Mouse (Mus musculus) spleen, postnatal 36 days (tissue): ENCODE results near the gene Mtx2.

Experiments used
- DNase-seq, 2 experiments: peaks; one replicate each; pipeline ENCODE4 v3.0.0; 2022; ENCODE audit warnings: low spot score in 2 of 2, mixed read lengths in 1 of 2

Mtx2 gene

GRCm38 (mm10) chr2:74825730-74826430 lies at the start of gene Mtx2:
Mtx2 (plus strand) TSS chr2:74825803.
- DNase-seq: peak; percentile 69 to 71

DNA sequence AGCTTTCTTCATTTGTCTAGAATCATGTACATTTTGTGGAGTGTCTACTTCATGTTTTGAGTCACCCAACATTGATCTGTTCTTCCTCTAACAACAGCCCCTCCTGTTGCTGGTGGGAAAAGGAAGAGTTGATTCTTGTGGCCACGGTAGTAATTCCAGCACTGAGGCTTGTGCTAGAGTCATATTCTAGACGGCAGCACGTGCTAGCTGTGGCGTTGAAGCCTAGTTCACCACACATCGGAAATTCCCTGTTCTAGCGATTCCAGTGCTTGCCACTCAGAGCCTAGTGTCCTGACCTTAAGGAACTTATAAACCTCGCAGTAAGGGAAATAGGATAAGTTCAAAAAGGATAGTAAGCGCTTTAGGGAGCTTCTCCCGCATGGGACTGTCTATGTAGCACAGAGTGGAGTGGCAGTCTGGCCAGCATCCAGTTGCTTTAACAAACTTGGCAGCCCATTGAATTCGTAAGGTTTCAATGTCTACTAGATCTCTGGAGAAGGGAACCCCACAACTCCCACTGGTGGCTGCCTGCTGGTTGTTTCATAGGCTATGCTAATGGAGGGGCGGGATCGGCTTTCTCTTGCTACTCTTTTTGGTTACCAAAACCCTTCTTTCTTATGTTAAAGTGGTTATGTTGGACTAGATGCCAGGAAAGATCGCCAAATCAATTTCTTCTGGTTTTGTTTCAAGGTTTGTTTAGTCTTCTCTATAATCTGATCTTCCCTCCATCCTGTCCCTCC lies 47.9 kb upstream of the Mtx2 start:
- DNase-seq: no peak

- no peak for DNase-seq
Observed at GRCm38 (mm10) chr2:74781386-74781785, 44.2 kb upstream of the Mtx2 start.

GRCm38 (mm10) chr2:74795531-74795930 lies 30.1 kb upstream of the Mtx2 start:
- no peak for DNase-seq

- DNase-seq: no peak
Observed at GRCm38 (mm10) chr2:74808431-74808830, 17.2 kb upstream of the Mtx2 start.

- no peak for DNase-seq
Observed at GRCm38 (mm10) chr2:74822654-74823053, 2.9 kb upstream of the Mtx2 start.

- no peak for DNase-seq
Observed at GRCm38 (mm10) chr2:74825371-74825729, 253 bp upstream of the Mtx2 start.

DNA sequence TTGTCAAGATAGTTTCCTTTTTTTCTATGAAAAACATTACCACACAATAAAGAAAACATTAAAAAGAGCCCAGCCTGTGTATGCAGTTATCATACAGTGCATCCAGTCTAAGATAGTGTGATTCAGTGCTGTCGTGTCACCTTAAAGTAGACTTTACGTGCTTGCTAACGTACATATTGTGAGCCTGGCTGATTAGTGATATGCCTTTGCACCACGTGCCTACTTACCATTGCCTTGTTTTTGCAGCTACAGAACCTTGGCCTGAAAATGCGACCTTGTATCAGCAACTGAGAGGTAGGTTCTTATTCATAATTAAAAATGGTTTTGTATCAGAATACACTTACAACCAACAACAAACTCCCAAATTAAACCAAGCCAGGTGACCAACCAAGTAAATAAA lies 21.4 kb downstream of the Mtx2 start:
- no peak for DNase-seq

DNA sequence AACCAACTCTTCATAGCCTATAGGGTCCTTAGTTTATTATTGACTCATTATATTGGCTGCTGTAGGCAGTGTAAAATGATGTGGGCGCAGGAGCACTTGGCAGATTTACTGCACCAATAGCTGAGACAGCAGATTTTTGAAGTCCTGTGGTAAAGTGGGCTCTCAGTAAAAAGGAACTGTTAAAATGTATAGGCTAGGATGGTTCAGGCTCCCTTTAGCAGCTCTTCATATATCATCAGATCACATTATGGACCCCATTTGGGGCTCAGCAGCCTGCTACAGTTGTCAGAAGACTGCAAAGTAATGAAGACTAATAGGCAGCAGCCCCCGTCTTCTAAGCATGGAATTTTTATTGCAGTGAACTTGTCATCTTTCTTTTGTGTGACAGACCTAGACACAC lies 21.9 kb downstream of the Mtx2 start:
- no peak for DNase-seq

DNA sequence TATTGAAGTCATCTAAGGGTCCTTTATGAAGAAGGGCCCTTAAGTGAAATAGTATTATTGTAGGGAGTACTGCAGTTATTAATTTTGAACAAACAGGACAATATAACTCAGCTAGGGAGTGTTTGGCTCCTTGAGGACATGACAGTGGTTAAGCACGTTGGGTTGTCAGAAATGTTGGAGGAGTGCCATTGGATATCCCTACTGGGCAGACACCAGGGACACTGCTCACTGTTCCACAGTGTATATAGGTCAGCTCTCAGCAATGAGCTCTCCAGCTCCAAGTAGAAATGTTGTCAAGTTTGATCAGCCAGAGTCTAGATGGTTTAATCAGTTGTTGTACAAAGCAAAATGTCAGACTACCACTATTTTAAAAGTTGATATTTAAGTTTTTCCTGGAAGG lies 24.4 kb downstream of the Mtx2 start:
- no peak for DNase-seq

DNA sequence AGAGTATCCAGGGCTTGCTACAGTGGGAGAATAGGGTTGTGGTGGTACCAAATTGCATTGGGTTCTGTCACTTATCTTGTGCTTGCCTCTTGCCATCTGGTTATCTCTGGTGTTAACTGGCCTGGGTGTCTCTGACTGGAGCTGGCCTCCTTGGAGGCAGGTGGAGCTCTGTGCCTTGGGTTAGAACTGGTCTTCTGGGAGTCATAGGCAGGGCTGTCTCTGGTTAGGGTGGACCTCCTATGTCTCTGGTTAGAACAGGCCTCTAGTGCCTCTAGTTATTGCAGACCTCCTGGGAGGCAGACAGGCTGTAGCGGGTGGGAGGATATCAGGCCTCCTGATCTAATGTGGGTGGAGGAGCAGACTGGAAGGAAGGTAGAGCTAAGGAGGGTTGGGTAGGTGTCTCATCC lies 36.5 kb downstream of the Mtx2 start:
- DNase-seq: no peak

DNA sequence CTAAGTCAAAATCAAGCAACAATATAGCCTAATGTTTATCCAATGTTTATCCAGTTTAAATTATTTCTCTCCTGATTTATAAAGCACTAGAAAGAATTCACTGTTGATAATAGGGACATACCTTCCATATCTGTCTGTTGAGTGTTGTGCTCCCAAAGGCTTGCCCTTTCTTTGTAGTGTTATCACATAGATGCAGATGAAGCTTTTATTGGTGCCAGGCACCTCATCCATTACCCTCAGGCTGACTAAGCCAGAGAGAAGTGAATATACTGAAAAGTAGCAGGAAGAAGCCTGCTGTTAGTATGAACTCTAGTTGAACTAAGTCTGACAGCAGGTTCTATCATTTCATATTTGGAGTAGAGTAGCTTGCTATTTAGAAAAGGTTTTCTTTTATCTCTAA lies 39.8 kb downstream of the Mtx2 start:
- no peak for DNase-seq

GRCm38 (mm10) chr2:74874043-74874442 lies 48.4 kb downstream of the Mtx2 start:
- no peak for DNase-seq

DNA sequence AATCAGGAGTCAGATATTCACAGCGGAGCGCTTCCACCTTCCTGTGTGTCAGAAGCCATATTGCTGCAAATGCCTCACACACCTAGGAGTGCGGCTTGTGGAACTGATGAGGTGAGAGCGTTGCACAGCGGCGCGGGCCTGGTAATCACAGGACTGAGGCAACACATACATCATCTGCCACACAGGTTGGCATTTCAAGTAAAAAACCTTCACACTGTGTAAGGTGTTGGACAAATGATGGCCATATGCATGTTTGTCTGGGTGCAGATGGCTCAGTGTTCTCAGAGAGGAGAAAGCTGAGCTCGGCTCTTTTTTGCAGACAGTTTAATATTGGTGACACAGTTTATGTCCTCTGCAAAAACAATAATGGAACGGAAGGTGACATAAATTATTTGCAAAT lies 58.8 kb downstream of the Mtx2 start:
- DNase-seq: no peak

- no peak for DNase-seq
Observed at GRCm38 (mm10) chr2:74891868-74892267, 66.3 kb downstream of the Mtx2 start.

GRCm38 (mm10) chr2:74892881-74893615 lies 67.4 kb downstream of the Mtx2 start:
- no peak for DNase-seq

DNA sequence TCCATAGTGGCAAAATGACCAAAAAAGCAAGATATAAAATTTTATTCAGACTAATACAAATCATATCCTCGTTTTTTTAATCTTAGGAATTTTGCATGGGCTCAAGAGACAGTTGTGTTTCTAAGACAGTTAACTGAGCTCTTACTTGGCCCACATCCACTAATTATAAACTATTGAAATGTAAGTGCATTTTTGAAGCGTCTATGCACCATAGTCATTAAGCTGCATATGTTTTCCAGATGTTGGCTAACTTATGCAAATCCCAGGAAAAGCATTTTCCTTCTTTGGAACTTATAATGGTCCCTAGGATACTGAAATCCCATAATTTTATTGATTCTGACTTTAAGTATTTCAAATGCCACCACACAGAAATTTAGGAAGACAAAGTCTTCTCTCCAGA lies 68.5 kb downstream of the Mtx2 start:
- DNase-seq: no peak

- no peak for DNase-seq
Observed at GRCm38 (mm10) chr2:74899973-74900372, 74.4 kb downstream of the Mtx2 start.

DNA sequence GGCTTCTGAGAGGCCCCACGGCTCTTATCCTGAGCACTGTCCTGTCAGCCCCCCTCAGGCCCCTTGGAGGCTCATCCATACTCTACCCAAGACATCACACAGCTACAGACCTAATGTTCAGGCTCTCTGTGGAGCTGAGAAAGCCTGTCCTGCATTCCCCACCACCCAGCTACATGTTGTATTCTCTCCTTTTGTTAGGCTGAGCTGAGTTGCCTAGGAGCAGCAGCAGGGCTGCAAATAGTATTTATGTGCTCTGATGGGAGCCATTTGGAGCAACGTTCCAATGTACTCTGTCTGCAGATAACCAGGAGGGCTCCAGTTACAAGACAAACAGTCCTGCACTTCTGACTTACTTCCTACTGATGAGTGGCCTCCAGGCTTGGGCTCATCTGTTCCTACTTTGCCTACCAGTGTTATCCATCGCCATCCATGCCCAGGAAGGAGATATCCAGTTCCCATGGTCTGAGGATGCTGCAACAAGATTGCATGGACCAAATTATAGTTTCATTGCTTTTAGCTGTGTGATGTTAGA lies 76.2 kb downstream of the Mtx2 start:
- DNase-seq: no peak

- DNase-seq: peak; percentile 5 to 8
Observed at GRCm38 (mm10) chr2:74907368-74908291, 82.0 kb downstream of the Mtx2 start.

GRCm38 (mm10) chr2:74912031-74912430 lies 86.4 kb downstream of the Mtx2 start:
- no peak for DNase-seq
